Mouse (Mus musculus): Measurements from ENCODE around the gene Ppm1e.

Gene Ppm1e

DNA sequence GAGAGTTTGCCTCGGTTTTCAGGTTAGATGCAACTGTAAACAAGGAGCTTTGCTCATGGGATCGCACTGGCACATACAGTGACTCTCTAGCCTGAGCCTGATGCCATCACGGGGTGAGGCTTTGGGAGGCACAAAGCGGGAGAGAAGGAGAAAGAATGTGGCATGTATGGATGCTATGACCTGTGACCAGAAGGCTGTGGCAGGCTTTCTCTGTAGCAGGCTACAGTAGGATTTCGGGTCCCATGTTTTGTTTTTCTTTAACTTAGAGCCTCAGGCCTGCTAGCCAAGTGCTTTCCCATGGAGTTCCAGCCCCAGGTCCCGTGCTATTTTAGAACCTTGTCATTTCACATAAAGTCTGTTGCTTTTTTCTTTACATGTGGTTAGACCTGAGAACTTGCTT lies 108.7 kb downstream of the Ppm1e start:
- in situ Hi-C loops (cut with MboI), result no loop called here

DNA sequence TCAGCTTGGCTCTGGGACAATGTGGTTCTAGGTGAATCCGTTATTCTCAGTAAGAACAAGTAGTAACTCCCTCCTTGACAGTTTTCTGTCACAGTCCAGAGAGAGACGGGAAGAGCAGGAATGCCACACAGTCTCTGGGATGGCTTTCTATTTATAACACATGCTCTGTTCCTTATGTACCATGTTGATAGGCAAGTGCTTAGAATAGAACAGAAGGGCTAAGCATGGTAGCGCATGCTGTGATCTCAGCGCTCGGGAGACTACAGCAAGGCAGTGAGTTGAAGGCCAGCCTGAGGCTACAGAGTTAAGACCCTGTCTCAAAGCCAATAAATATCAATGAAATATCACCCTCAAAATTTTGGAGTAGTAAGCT lies 111.3 kb downstream of the Ppm1e start:
- in situ Hi-C loops (cut with MboI), result no loop called here

DNA sequence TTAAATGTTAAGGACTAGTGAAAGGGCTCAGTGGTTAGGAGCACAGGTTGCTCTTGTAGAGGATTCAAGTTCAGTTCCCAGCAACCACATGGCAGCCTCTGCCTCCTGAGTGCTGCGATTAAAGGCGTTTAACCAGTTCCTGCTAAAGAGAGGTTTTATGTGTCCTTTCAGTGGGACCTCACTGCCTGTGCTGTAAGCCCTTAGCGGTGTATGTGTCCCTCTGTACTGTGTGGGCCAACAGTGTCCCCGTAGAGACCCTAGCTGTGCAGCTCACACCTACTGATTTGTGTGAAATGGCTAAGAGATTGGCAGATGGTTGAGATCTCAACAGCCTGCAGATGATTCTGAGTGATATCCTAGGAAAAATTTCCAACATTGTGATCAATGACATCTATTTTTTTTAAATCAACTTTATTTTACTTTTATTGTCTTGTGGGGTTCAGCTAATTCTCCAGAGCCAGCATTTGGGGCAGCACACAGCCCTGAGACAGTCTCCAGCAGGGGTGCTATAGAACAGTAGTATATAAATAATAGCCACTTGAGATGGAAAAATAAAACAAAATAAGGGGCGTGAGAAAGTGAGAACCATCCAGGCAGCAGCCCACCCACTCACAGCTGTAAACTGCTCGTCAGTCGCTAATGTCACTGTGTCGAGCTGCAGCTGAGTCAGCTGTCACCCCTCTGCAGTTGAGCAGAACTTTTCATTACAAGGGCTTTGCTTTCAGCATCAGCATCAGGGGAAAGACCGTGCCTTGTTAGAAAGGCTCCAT lies 111.9 kb downstream of the Ppm1e start:
- in situ Hi-C loops (cut with MboI), result no loop called here

DNA sequence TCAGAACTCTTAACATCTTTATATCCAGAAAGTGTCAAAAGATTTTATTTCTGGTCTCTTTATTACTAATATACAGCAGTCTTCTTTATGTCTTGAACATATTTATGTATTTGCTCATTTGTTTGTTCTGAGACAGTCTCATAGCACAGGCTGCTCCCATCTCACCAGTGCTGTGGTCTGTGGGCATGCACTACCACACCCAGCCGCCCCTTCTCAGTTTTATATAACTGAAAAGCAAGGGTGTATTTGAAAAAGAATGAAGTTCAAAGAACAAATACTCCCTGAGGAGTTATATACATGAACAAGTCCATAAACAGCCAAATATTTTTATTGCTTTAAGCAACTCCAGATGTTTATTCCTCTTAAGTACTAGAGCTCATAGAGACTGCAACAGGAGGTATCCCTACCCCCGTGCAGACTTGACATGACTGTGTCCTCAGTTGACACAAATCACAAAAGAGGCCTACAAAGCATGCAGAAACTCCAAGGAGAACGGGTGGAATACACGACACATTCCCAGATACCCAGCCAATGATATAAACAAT lies 112.6 kb downstream of the Ppm1e start:
- in situ Hi-C loops (cut with MboI), result no loop called here

DNA sequence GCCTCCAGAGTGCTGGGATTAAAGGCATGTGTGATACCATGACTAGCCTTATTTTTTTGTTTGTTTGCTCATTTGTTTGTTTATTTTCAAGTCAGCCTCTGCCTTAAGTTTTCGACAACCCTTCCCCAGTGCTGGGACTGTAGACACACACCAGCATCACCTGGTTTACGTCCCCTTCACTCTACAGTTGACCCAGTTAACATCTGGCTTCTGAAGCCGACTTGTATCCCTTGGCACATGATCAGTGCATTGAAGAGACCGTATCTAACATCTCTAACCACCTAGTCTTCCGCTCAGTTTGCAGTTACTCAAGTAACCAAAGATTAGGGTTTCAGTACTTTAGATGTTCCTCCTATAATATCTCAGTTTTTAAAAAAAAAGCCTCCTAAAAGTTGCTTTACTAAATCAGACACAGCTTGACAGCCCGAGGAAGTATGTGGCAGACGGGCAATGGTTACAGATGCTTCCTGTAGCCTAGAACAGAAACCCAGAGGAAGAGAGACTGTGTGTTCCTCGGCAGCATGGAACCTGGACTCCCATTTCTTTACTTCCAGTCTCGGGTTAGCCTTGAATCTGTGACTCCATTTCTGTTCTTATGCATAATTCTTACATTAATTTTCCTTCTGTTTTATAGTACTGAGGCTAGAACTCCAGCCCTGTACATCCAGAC lies 113.5 kb downstream of the Ppm1e start:
- in situ Hi-C loops (cut with MboI), result no loop called here

DNA sequence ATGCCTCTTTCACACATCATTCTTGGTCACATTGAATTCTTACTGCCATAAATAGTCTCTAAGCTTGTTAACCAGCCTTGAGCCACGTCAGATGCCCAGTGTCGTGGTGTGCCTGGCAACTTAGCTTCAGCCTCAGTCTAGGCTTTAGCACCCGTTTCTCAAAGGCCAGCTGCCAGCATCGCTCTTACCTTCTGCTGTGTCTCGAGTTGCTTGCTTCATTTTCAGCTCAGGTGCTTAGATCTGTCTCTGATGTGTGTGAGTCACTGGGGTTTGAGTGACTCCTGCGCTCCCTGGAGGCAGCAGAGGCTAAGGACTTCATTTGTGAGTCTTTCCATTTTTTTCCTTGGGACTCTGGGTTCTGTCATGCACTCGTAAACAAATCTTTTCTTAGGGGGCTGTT lies 117.6 kb downstream of the Ppm1e start:
- in situ Hi-C loops (cut with MboI), result no loop called here

DNA sequence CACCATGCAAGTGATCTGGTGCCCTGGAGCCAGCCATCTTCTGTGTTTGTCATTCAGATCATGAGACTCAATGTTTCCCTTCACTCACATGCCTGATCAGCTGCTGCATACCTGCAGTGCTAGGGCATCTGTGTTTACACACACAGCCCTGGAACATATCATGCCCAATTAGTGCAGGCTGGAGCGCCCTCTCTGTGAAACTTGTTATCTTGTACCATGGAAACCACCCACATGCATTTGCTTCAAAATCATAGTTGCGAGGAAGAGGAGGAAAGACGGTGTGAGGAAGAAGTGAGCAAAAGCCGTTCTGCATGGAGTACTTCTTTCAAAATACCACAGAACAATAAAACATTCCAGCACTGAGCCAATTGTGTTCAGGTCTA lies 118.0 kb downstream of the Ppm1e start:
- in situ Hi-C loops (cut with MboI), result no loop called here

DNA sequence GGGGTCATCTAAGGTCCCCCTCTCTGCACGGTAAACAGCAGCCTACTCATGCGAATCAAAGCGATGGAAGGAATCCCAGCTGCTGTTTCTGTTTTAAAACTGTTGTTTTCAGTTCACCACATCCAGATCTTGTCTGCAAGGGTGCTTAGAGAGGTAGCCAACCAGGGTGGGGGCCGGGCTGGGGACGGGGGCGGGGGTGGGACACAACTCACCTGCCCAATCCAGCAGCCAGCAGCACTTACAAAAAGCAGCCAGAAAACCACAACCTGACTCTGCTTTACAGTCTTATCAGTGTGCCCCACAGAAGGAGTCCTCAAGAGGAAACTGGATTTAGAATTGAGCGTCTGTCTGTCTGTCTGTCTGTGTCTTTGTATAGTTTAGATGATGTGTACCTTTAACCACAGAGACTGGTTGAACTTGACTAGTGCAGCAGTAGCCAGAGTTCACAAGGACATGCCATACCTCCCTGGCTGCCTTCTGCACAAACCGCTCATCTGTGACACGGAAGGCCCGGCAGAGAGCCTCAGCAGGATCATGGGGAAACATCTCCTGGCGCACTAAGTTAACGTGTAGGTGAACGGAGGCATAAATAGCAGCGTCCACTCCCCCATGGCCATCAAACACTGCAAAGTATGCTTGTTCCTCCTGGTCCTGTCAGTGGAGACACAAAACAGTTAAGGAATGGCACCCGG lies 118.5 kb downstream of the Ppm1e start:
- in situ Hi-C loops (cut with MboI), result no loop called here

DNA sequence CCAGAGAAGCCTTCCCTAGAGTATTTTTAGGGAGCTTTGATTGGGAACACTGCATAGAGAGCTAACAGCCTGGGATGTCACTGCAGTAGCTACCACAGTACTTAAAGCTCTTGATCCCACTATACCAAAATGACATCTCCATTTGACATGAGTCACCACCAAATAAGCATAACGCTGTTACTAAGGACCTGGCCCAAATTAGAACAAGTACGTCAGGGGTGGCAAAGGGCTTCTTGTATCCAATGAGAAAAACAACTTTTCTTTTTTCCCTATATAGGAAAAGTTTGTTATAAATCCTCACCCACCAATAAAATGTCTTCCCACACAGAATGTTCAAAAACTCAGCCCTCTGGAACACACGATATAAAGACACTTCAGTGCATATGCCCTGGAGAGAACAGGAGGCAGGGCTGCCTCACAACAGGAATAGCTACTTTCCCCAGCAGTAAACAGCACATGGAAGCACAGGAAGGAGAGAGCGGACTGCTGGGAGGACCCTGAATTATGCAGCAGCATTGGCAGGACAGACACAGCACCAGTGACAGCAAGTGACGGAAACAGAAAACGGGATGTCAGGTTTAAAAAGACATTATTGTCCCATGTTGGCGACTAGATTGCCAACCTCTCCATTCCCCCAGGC lies 119.8 kb downstream of the Ppm1e start:
- in situ Hi-C loops (cut with MboI), result no loop called here

DNA sequence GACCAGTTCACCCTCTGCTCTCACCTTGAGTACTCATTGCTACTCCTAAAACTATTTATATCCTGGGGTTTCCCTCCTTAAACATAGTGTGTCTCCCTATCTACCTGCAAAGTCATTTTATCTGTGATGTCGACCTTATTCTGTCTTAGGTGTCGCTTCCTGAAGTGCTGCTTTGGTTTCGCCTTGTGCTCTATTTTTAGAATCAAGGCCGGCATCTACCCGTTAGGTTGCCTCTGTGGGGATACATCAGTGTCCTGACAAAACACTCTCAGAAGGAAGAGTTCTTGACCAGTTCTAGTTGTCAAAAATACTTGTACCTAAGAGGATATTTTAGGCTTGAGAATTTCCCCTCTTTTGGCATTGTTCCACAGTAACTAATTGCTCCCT lies 123.3 kb downstream of the Ppm1e start:
- in situ Hi-C loops (cut with MboI), result no loop called here

DNA sequence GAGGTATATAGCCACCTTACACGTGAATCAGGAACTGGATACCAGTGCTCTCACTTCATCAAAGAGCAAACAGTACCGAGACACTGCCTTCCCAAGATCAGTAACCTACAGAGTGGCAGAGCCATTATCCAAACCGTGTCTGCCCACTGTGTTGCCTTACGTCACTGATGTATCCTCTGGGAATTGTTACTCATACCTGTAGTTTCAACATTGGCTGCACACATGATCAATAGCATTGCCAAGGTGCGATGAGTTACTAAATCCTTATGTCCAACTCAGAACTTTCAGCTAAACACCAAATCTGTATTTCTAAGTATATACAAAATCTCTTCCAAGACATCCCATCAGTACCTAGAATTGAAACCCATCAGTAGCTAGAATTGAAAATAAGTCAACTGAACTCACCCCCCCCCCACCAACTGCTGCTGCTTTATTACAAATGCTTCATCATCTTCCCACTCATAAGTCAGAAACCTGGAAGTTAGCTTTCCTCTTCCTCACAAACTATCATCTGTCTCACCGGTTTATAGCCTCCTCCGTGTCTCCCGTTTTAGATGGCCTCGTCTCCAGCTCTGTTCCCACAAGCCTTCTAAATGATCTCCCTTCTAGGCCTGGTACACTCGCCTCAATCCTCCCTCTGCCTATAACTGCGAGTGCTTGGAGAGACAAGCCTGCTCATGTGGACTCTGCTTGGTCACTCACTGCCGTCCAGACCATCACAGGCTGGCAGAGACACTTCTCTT lies 123.9 kb downstream of the Ppm1e start:
- in situ Hi-C loops (cut with MboI), result no loop called here

DNA sequence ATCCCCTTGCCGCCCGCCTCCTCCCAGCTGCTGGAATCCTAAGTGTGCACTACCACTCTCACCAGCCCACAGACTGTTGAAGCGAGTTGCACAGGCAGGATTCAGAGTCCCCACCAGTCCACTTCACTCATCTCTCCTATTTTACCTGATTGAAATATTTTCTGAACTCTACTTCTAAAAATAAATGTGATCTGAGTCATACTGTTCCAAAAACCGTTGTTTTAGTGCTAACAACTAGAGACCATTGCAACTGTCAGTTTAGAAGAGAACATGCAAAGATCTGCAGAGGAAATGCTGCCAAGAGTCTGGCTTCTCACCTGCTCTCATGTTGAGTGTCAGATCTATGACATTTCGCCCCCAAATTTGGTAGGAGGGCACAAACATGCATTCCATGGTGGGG lies 125.4 kb downstream of the Ppm1e start:
- in situ Hi-C loops (cut with MboI), result no loop called here

DNA sequence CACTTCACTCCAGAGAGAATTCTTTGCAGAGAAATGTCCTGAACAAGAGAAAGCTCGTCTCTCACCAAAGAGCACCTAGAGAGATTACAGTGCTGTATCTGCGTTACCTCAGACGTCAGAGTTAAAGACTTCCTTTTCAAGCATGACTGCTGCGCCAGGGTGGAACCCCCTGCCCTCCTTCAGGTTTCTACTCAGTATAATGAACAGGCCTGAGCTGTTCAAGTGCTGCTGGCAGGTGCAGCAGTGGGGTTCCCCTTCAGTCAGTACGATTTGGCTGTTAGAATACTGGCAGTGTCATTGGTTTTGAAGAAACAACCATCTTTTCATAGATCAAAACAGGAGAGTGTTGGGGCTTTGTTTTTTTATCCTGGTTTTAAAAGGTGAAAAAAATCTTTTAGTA lies 131.8 kb downstream of the Ppm1e start:
- in situ Hi-C loops (cut with MboI), result no loop called here

DNA sequence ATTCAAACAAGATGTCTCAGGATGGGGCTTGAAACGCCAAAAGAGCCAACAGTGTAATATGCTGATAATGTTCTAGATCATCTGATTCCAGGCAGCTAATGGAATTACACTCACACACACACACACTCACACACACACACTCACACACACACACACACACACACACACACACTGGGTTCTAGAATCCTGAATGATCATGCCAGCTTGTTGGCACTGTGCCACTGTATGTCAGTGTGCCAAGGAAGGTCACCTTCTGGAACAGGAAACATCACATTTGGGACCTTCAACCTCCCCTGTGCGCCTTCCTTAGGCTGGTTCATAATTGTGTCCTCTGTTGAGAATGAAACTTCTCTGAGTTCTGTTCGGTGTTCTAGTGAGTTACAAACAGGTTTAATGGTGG lies 136.1 kb downstream of the Ppm1e start:
- in situ Hi-C loops (cut with MboI), result loop anchor here (25.0 kb wide), 1 partner anchor 165 kb away; no protein-coding TSS in a partner anchor

DNA sequence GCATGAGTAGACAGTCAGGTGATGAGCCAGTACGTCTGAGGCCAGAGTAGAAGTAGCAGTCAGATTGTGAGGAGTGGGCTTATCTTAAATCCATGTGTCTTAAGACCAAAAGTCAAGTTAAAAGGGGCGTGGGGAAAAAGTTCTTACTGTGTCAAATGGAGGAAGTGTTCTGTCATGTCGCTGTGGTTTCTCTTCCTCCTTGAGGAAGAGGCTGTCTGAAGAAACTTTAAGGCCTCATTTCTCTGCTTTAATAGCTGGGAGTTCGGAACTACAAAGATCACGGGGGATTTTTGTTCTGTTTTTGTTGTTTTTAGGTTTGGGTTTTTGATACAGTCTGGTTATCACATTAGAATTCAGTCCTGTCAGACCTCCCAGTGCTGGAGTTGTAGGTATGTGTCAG lies 146.5 kb downstream of the Ppm1e start:
- in situ Hi-C loops (cut with MboI), result loop anchor here (10.0 to 25.0 kb wide), 2 partner anchors 175 to 302 kb away; no protein-coding TSS in a partner anchor
